Mouse (Mus musculus) hindbrain, embryonic 13.5 days (tissue): ENCODE measurements at regions not wholly inside any gene's neighbourhood (a gene's known extent, or its start where the extent isn't known, plus 50 kb on each side); places are given as distances from the start of the nearest gene placed in this dataset.
A peak's percentile ranks its signal among the peaks of the same experiment; 100 is the strongest.

Experiments used
- ATAC-seq: fragments of 200-750 bp; cut with Nextera tagmentation; 2 replicates; pipeline ENCODE4 v1.8.0; 2017; ENCODE audit warnings: moderate TSS enrichment; ENCODE audit not compliant: low FRiP score
- H3K27ac ChIP-seq: fragments of 300-500 bp; sonication (generic); 2 replicates; pipeline ENCODE4 v1.5.1; 2015; ENCODE audit warnings: inconsistent platforms, mild to moderate bottlenecking, moderate library complexity
- H3K27me3 ChIP-seq: fragments of 300-500 bp; sonication (generic); 2 replicates; pipeline ENCODE4 v1.6.1; 2015; ENCODE audit warnings: mild to moderate bottlenecking, inconsistent platforms
- H3K36me3 ChIP-seq: fragments of 300-500 bp; sonication (generic); 2 replicates; pipeline ENCODE4 v1.6.1; 2015; ENCODE audit warnings: mild to moderate bottlenecking, inconsistent platforms
- H3K4me1 ChIP-seq: fragments of 300-500 bp; sonication (generic); replicated peaks from 2 replicates; pipeline ENCODE4 v1.6.1; 2015; ENCODE audit warnings: inconsistent platforms
- H3K4me2 ChIP-seq: fragments of 300-500 bp; sonication (generic); 2 replicates; pipeline ENCODE4 v1.6.1; 2015; ENCODE audit warnings: inconsistent platforms, mild to moderate bottlenecking, moderate library complexity
- H3K4me3 ChIP-seq: fragments of 300-500 bp; sonication (generic); 2 replicates; pipeline ENCODE4 v1.5.1; 2015; ENCODE audit warnings: mild to moderate bottlenecking, inconsistent platforms
- H3K9ac ChIP-seq: fragments of 300-500 bp; sonication (generic); 2 replicates; pipeline ENCODE4 v1.6.1; 2015; ENCODE audit warnings: mild to moderate bottlenecking, inconsistent platforms
- H3K9me3 ChIP-seq: fragments of 300-500 bp; sonication (generic); 2 replicates; pipeline ENCODE4 v1.6.1; 2016; ENCODE audit warnings: inconsistent platforms
- WGBS: fragments of 180-500 bp; shearing (Covaris S2); methylation state at CpG from one replicate; pipeline ENCODE4 v1.1.7; 2015; 5-methylcytosine and 5-hydroxymethylcytosine counted together

- peaks cover 5% of the 10 kb centered on the region for H3K4me1 ChIP-seq
- H3K4me3 ChIP-seq: no peak overlapping the region
- no peaks in the 10 kb centered on the region for H3K9me3 ChIP-seq
- no peak overlapping the region for H3K9ac ChIP-seq
- H3K36me3 ChIP-seq: no peaks in the 10 kb centered on the region
- H3K27ac ChIP-seq: no peak overlapping the region
- no peak for ATAC-seq
- WGBS: 82% methylated on average over 9 of the region's 9 CpGs
- H3K4me2 ChIP-seq: no peak overlapping the region
- H3K27me3 ChIP-seq: no peaks in the 10 kb centered on the region
Observed at GRCm38 (mm10) chr12:17084499-17085208, 73.1 kb upstream of the 2410004P03Rik start.

- no peak for ATAC-seq
Observed at GRCm38 (mm10) chr12:17071691-17072454, 60.3 kb upstream of the 2410004P03Rik start.

GRCm38 (mm10) chr12:17069808-17070207, 58.3 kb upstream of the 2410004P03Rik start:
- Histone ChIP-seq H3K4me3 (no peak overlapping the region), H3K27ac (no peak overlapping the region), H3K4me1 (peaks cover 11% of the 10 kb centered on the region; the same call in 1 of the 2 replicates), H3K9me3 (no peaks in the 10 kb centered on the region), H3K9ac (no peak overlapping the region), H3K36me3 (no peaks in the 10 kb centered on the region), H3K4me2 (no peak overlapping the region), H3K27me3 (peaks cover 7% of the 10 kb centered on the region; the same call in 1 of the 2 replicates)
- peak; percentile 46; the same call in 1 of the 2 replicates for ATAC-seq
- 37% methylated on average over 9 of the region's 9 CpGs for WGBS

More at GRCm38 (mm10) chr12:17071691-17072454, 60.3 kb upstream of the 2410004P03Rik start:
- no peak overlapping the region for H3K4me2 ChIP-seq
- no peak overlapping the region for H3K9ac ChIP-seq
- no peak overlapping the region for H3K27ac ChIP-seq
- no peaks in the 10 kb centered on the region for H3K9me3 ChIP-seq
- peaks cover 11% of the 10 kb centered on the region; the same call in 1 of the 2 replicates for H3K4me1 ChIP-seq
- 92% methylated on average over 15 of the region's 15 CpGs for WGBS
- H3K27me3 ChIP-seq: no peaks in the 10 kb centered on the region
- H3K36me3 ChIP-seq: no peaks in the 10 kb centered on the region
- H3K4me3 ChIP-seq: no peak overlapping the region

DNA sequence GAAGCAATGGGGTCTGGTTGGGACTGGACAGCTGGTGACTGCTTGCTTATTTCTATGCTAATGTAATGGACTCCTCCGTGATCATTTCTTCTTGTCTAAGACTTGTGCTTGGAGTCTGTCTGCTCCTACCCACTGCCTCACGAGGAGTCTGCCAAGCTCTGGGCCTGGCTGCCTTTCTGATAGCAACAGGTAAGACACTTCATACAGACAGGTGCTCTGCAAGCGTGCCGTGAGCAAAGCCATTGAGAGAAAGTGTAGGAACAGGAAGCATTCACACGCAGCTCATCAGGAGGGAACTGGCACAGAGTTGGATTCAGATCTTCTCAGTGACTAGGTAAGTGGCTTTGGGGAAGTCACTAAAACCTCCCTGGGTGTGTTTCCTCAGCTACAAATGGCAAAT, 57.6 kb upstream of the 2410004P03Rik start:
- WGBS: 79% methylated on average over 5 of the region's 5 CpGs
- Histone ChIP-seq H3K4me2 (no peak overlapping the region), H3K4me3 (no peak overlapping the region), H3K27ac (no peak overlapping the region), H3K9me3 (no peaks in the 10 kb centered on the region), H3K4me1 (peaks cover 13% of the 10 kb centered on the region), H3K36me3 (no peaks in the 10 kb centered on the region), H3K9ac (no peak overlapping the region), H3K27me3 (peaks cover 7% of the 10 kb centered on the region; the same call in 1 of the 2 replicates)
- ATAC-seq: no peak

- H3K9ac ChIP-seq: no peak overlapping the region
- H3K4me3 ChIP-seq: no peak overlapping the region
- no peak overlapping the region for H3K27ac ChIP-seq
- no peak overlapping the region for H3K4me2 ChIP-seq
- WGBS: 40% methylated on average over 5 of the region's 5 CpGs
- no peaks in the 10 kb centered on the region for H3K36me3 ChIP-seq
- H3K4me1 ChIP-seq: peaks cover 29% of the 10 kb centered on the region
- no peaks in the 10 kb centered on the region for H3K9me3 ChIP-seq
- peak; percentile 50; the same call in 1 of the 2 replicates for ATAC-seq
- H3K27me3 ChIP-seq: peaks cover 7% of the 10 kb centered on the region; the same call in 1 of the 2 replicates
Observed at GRCm38 (mm10) chr12:17063920-17064319, 52.4 kb upstream of the 2410004P03Rik start.
